ENCODE assay signal across 30 mouse cellular contexts in the genomic region with DNA sequence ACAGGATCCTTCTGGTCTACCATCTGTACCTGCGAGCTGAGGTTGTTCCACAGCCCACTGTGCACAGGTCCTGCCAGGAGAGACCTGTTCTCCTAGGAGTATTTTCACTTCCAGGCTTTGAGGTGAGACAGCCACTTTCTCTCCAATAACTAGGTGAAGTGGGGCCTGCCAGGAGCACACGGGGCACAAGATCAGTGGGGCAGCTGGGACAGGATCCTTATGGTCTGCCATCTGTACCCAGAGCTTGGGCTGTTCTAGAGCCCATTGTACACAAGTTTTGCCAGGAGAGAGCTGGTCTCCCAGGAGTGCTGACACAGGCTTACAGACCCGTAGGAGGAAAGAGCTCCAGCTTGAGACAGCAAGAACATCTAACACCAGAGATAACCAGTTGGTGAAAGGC. TPM values are rescaled to one million over a fixed set of nuclear protein-coding genes. Genes with fewer than 3 reads are reported as not detected.
DNase-seq lines count a peak whose midpoint lies in the region; ATAC-seq and TF ChIP-seq lines count a peak whose summit lies in the region.
"Had no signal": no experiment of that assay in that cellular context is flagged by ENCODE, and none has a peak within 500 bp of the region (broad histone marks: within the 10 kb centered on the region; RNA-seq: fewer than 3 reads in every experiment).

No protein-coding gene starts in this region.

- ATAC-seq in liver, embryonic 11.5 days (replicated peaks; ENCODE audit: low FRiP score): no peak
- ATAC-seq: forebrain, embryonic 13.5 days; forebrain, embryonic 16.5 days; hindbrain, embryonic 16.5 days; intestine, embryonic 15.5 days; Patski had no signal

- no peaks in the 10 kb centered on the region for H3K36me3 ChIP-seq in liver, embryonic 11.5 days (ENCODE audit: control insufficient read depth, insufficient read depth, low read length)
- H3K36me3 ChIP-seq: forebrain, embryonic 10.5 days; G1E; heart, embryonic 12.5 days; heart, embryonic 15.5 days; hindbrain, embryonic 10.5 days; hindbrain, embryonic 13.5 days; intestine, embryonic 15.5 days had no signal

- no peak overlapping the region for H3K4me3 ChIP-seq in cerebellum, adult 2 months (replicated peaks; ENCODE audit: insufficient read depth, low read depth, low read length)
- H3K4me3 ChIP-seq in liver, embryonic 11.5 days (ENCODE audit: low read depth, low read length): no peak overlapping the region
- H3K4me3 ChIP-seq: forebrain, embryonic 10.5 days; forebrain, embryonic 13.5 days; gastrocnemius, adult 2 months; heart, embryonic 12.5 days; heart, embryonic 15.5 days; hindbrain, embryonic 10.5 days; hindbrain, embryonic 13.5 days; intestine, embryonic 15.5 days had no signal

- no peak overlapping the region for H3K4me2 ChIP-seq in liver, embryonic 11.5 days
- H3K4me2 ChIP-seq: forebrain, embryonic 13.5 days; heart, embryonic 12.5 days; heart, embryonic 15.5 days; hindbrain, embryonic 13.5 days; intestine, embryonic 15.5 days had no signal

- peak; percentile 37 for DNase-seq in cerebellum, adult 11 months
- DNase-seq in cerebellum, postnatal 4 days (ENCODE audit: low spot score in 2 of 2): no peak
- peak; percentile 42 to 62 for DNase-seq in cerebellum, adult 2 months
- peak; percentile 72 for DNase-seq in cerebellum, adult 9-11 months
- no peak for DNase-seq in thymus, postnatal 25 days
- DNase-seq in liver: no peak
- no peak for DNase-seq in liver, embryonic 11.5 days (ENCODE audit: low spot score)
- DNase-seq: adrenal gland, postnatal 10 days; adrenal gland, postnatal 36 days; B cell, adult 2 months; gastrocnemius, adult 2 months; gastrocnemius, postnatal 25 days; heart, adult 18-20 months; heart, postnatal 10 days; heart, postnatal 36 days; kidney, adult 11 months had no signal

- H3K9ac ChIP-seq in liver, embryonic 11.5 days (ENCODE audit: low read depth, low read length): no peak overlapping the region
- H3K9ac ChIP-seq: forebrain, embryonic 13.5 days; heart, embryonic 12.5 days; heart, embryonic 15.5 days; hindbrain, embryonic 13.5 days; intestine, embryonic 15.5 days had no signal

- TF ChIP-seq POLR2A in cerebellum, adult 2 months (IDR thresholded peaks at IDR 0.05; ENCODE audit: borderline replicate concordance, insufficient read depth, low read length): no peak

- H3K4me1 ChIP-seq in cerebellum, adult 2 months (ENCODE audit: control insufficient read depth, insufficient read depth, low read length): no peaks in the 10 kb centered on the region
- no peaks in the 10 kb centered on the region for H3K4me1 ChIP-seq in liver, embryonic 11.5 days (replicated peaks; ENCODE audit: control insufficient read depth, insufficient read depth, low read length)
- H3K4me1 ChIP-seq: forebrain, embryonic 10.5 days; forebrain, embryonic 13.5 days; heart, embryonic 12.5 days; heart, embryonic 15.5 days; hindbrain, embryonic 10.5 days; hindbrain, embryonic 13.5 days; intestine, embryonic 15.5 days had no signal

- no peaks in the 10 kb centered on the region for H3K27me3 ChIP-seq in cerebellum, adult 2 months (ENCODE audit: control insufficient read depth, insufficient read depth, low read length)
- H3K27me3 ChIP-seq in liver, embryonic 11.5 days (replicated peaks; ENCODE audit: control insufficient read depth, insufficient read depth, low read length): no peaks in the 10 kb centered on the region
- H3K27me3 ChIP-seq: CH12.LX; forebrain, embryonic 13.5 days; heart, embryonic 12.5 days; heart, embryonic 15.5 days; hindbrain, embryonic 13.5 days; intestine, embryonic 15.5 days; Patski had no signal

- no peaks in the 10 kb centered on the region for H3K9me3 ChIP-seq in liver, embryonic 11.5 days (ENCODE audit: control insufficient read depth, low read length)
- H3K9me3 ChIP-seq: forebrain, embryonic 13.5 days; G1E; heart, embryonic 15.5 days; hindbrain, embryonic 10.5 days; hindbrain, embryonic 13.5 days; intestine, embryonic 15.5 days had no signal

- H3K27ac ChIP-seq in cerebellum, adult 2 months (ENCODE audit: insufficient read depth, low read length): no peak overlapping the region
- no peak overlapping the region for H3K27ac ChIP-seq in liver, embryonic 11.5 days (ENCODE audit: low read depth, low read length)
- H3K27ac ChIP-seq: forebrain, embryonic 10.5 days; forebrain, embryonic 13.5 days; gastrocnemius, adult 2 months; heart, embryonic 15.5 days; hindbrain, embryonic 10.5 days; hindbrain, embryonic 13.5 days; intestine, embryonic 15.5 days had no signal

- TF ChIP-seq CTCF in cerebellum, adult 2 months (IDR thresholded peaks at IDR 0.05; ENCODE audit: borderline replicate concordance, insufficient read depth, low read depth, low read length): no peak

- WGBS in cerebellum, adult 2 months: 16% methylated on average over 3 of the region's 3 CpGs
- 73% methylated on average over 3 of the region's 3 CpGs for WGBS in liver, embryonic 11.5 days

RNA-seq across cellular contexts. Expression of a gene that starts 25.4 kb away (rescaled TPM):
- 7.2 and 10.0 TPM in 2 replicates for polyA plus RNA-seq in cerebellum, adult 2 months (2012; rRNA removed)
- not detected in 2 replicates for polyA plus RNA-seq in liver, embryonic 11.5 days (2014; fragmentation: Nextera tagmentation; extraction: Ambion mirVana)
- polyA plus RNA-seq: embryonic facial prominence, embryonic 11.5 days; embryonic facial prominence, embryonic 14.5 days; forebrain, embryonic 10.5 days; forebrain, embryonic 13.5 days; forebrain, embryonic 16.5 days; G1E; heart, embryonic 15.5 days; hindbrain, embryonic 10.5 days; hindbrain, embryonic 13.5 days; Patski had no signal

RNA-seq across cellular contexts. Expression of a gene that starts 43.5 kb away (rescaled TPM):
- 1.2 and 1.8 TPM in 2 replicates for polyA plus RNA-seq in cerebellum, adult 2 months (2012; rRNA removed)
- not detected in 2 replicates for polyA plus RNA-seq in liver, embryonic 11.5 days (2014; fragmentation: Nextera tagmentation; extraction: Ambion mirVana)
- polyA plus RNA-seq: embryonic facial prominence, embryonic 11.5 days; G1E; heart, embryonic 12.5 days; intestine, embryonic 15.5 days; Patski had no signal

RNA-seq across cellular contexts. Expression of a gene that starts 55.1 kb away (rescaled TPM):
- polyA plus RNA-seq in cerebellum, adult 2 months (2012; rRNA removed): 0.65 and 1.0 TPM in 2 replicates
- polyA plus RNA-seq in liver, embryonic 11.5 days (2014; fragmentation: Nextera tagmentation; extraction: Ambion mirVana): not detected in 2 replicates
- polyA plus RNA-seq: embryonic facial prominence, embryonic 11.5 days; G1E; intestine, embryonic 15.5 days; Patski had no signal

Comparison
In these comparisons a context has a peak if more than half of its experiments do, and no peak if none do; other contexts are left out.
1. DNase-seq: peak in cerebellum, adult 11 months (single experiment), cerebellum, adult 2 months (2 of 2) and cerebellum, adult 9-11 months (single experiment); none in cerebellum, postnatal 4 days (0 of 2), thymus, postnatal 25 days (single experiment), liver (single experiment) and liver, embryonic 11.5 days (single experiment).